Mouse (Mus musculus) neural tube, embryonic 14.5 days (tissue): ENCODE measurements around the gene Ovca2. TPM values are rescaled to one million over a fixed set of nuclear protein-coding genes. Genes with fewer than 3 reads are reported as not detected.

Experiments used
- ATAC-seq: fragments of 200-750 bp; cut with Nextera tagmentation; 2 replicates; pipeline ENCODE4 v1.8.0; 2017; ENCODE audit warnings: low read depth, mild to moderate bottlenecking, moderate TSS enrichment, moderate library complexity
- H3K27ac ChIP-seq: fragments of 300-500 bp; sonication (generic); 2 replicates; pipeline ENCODE4 v1.5.1; 2014; ENCODE audit warnings: low read depth, mild to moderate bottlenecking, control low read depth, low read length, moderate library complexity, mixed read lengths
- H3K27me3 ChIP-seq: fragments of 300-500 bp; sonication (generic); 2 replicates; pipeline ENCODE4 v1.6.1; 2014; ENCODE audit warnings: low read length; ENCODE audit not compliant: control insufficient read depth, insufficient read depth
- H3K36me3 ChIP-seq: fragments of 300-500 bp; sonication (generic); 2 replicates; pipeline ENCODE4 v1.6.1; 2014; ENCODE audit warnings: low read length, mixed read lengths; ENCODE audit not compliant: control insufficient read depth, insufficient read depth
- H3K4me1 ChIP-seq: fragments of 300-500 bp; sonication (generic); 2 replicates; pipeline ENCODE4 v1.6.1; 2014; ENCODE audit warnings: low read length; ENCODE audit not compliant: control insufficient read depth, insufficient read depth
- H3K4me2 ChIP-seq: fragments of 300-500 bp; sonication (generic); 2 replicates; pipeline ENCODE4 v1.6.1; 2014; ENCODE audit warnings: mild to moderate bottlenecking, low read depth, low read length, control low read depth
- H3K4me3 ChIP-seq: fragments of 300-500 bp; sonication (generic); 2 replicates; pipeline ENCODE4 v1.5.1; 2014; ENCODE audit warnings: low read depth, low read length, control low read depth, mixed read lengths
- H3K9ac ChIP-seq: fragments of 300-500 bp; sonication (generic); replicated peaks from 2 replicates; pipeline ENCODE4 v1.6.1; 2014; ENCODE audit warnings: low read depth, mild to moderate bottlenecking, control low read depth, low read length, mixed read lengths
- H3K9me3 ChIP-seq: fragments of 300-500 bp; sonication (generic); 2 replicates; pipeline ENCODE4 v1.6.1; 2016; ENCODE audit warnings: low read length; ENCODE audit not compliant: control insufficient read depth
- WGBS: fragments of 180-500 bp; shearing (Covaris S2); extraction: QIAGEN DNeasy Blood & Tissue Kit; methylation state at CpG from one replicate; pipeline ENCODE4 v1.1.7; 2014; 5-methylcytosine and 5-hydroxymethylcytosine counted together
- polyA plus RNA-seq: library from polyadenylated mRNA; unstranded; fragments of >200 nt; fragmentation: Nextera tagmentation; extraction: Ambion mirVana; gene quantifications from 2 replicates; pipeline ENCODE4 v1.2.1, GENCODE M21; 2014

Ovca2 gene
- polyA plus RNA-seq, 1 experiment from 2014 or later: 15.3 TPM

DNA sequence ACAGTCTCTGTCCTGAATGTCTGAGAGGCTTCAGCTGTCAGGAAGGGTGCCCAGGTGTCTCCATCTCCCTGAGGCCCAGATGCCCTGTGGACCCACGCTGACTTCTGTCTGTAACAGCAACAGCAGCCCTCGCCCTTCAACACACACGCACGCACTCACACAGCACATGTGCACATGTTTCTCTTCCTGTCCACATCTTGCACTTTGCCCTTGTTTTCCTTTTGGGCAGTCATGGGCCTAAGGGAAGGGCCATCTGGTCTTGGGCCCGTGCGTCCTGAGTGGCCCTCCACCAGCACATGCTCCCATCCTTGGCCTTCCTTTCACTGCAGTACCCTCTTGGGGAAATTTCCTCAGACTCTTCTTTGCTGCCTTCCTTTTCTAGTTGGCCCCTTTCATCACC, 15.3 kb downstream of the Ovca2 start:
- Histone ChIP-seq H3K27ac (no peak overlapping the region), H3K4me1 (peaks cover 13% of the 10 kb centered on the region), H3K4me2 (no peak overlapping the region), H3K4me3 (no peak overlapping the region), H3K36me3 (peaks cover 20% of the 10 kb centered on the region; the same call in 1 of the 2 replicates), H3K9me3 (no peaks in the 10 kb centered on the region), H3K27me3 (peaks cover 45% of the 10 kb centered on the region), H3K9ac (no peak overlapping the region)
- ATAC-seq: no peak
- WGBS: 81% methylated on average over 6 of the region's 6 CpGs

DNA sequence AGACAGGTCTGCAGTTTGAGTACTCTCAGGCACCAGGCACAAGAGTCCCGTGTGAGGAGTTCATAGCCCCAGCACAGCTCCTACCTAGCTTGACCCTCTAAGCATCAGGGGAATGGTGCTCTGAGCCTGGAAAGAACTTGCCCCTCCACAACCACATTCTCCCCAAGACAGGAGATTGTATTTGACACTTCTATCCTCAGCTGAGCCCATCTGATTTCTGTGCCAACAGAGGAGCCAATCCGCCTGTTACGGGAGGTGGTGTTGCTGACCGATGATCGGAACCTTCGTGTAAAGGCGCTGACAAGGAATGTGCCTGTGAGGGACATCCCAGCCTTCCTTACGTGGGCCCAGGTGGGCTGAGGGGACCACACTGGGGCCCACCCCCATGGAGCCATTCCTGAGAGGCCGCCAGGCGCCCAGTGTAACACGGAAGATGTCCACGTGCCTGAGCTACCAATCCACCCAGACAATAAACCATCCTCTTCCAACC, 16.0 kb downstream of the Ovca2 start:
- no peak for ATAC-seq
- Histone ChIP-seq H3K9me3 (no peaks in the 10 kb centered on the region), H3K36me3 (peaks cover 20% of the 10 kb centered on the region; the same call in 1 of the 2 replicates), H3K9ac (no peak overlapping the region), H3K4me1 (peaks cover 8% of the 10 kb centered on the region; the same call in 1 of the 2 replicates), H3K27ac (no peak overlapping the region), H3K27me3 (peaks cover 38% of the 10 kb centered on the region), H3K4me2 (no peak overlapping the region), H3K4me3 (no peak overlapping the region)
- 92% methylated on average over 12 of the region's 12 CpGs for WGBS

DNA sequence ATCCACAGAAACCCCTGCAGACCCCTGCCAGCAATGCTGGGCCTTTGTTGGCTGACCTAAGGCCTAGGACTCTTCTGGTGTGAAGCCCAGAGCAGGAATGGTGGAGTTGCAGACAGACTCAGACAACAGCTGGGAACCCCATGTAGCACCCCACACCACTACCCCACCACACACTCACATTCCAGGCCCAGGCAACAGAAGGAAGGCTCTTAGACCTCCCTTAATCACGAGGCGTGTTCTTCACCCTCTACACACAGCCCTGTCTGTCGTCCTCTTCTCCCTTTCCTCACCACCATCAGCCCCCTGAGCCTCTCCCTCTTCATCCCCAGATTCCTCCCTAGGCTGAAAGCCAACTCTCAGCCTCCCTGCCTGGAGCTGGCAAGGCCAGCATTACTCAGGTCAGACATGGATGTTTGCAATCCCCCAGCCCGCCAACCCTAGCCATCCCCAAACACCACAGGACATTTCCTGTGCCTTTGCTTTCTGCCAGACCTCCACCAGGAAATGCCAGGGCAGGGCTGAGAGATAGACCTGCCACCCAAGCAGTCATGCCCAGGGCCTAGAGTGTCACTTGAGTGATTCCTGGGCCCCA, 17.1 kb downstream of the Ovca2 start:
- no peak overlapping the region for H3K4me3 ChIP-seq
- ATAC-seq: no peak
- H3K27ac ChIP-seq: no peak overlapping the region
- peaks cover 8% of the 10 kb centered on the region for H3K4me1 ChIP-seq
- H3K9ac ChIP-seq: no peak overlapping the region
- H3K36me3 ChIP-seq: peaks cover 20% of the 10 kb centered on the region; the same call in 1 of the 2 replicates
- 73% methylated on average over 4 of the region's 4 CpGs for WGBS
- H3K4me2 ChIP-seq: no peak overlapping the region
- H3K9me3 ChIP-seq: no peaks in the 10 kb centered on the region
- peaks cover 30% of the 10 kb centered on the region for H3K27me3 ChIP-seq

DNA sequence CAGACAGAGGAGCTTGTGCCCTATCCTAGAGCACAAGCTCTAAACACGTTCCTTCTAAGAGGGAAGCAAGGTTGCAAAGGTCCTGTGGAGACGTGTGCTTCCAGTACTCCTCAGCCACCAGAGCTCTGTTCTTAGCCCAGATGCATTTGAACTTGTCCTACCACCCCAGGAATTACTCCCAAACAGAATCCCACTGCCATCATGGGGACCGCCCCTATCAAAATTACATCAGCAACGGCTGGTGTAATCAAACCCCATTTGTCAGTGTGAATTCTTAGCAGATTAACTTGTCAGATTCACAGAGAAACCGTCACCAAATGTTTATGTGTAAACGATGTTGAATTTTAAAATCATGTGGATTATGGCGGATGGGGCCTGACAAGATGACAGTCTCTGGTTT, 17.7 kb downstream of the Ovca2 start:
- WGBS: 87% methylated on average over 7 of the region's 7 CpGs
- ATAC-seq: no peak
- Histone ChIP-seq H3K4me1 (peaks cover 6% of the 10 kb centered on the region), H3K36me3 (peaks cover 20% of the 10 kb centered on the region; the same call in 1 of the 2 replicates), H3K4me3 (no peak overlapping the region), H3K9me3 (no peaks in the 10 kb centered on the region), H3K4me2 (no peak overlapping the region), H3K27ac (no peak overlapping the region), H3K9ac (no peak overlapping the region), H3K27me3 (peaks cover 27% of the 10 kb centered on the region)

DNA sequence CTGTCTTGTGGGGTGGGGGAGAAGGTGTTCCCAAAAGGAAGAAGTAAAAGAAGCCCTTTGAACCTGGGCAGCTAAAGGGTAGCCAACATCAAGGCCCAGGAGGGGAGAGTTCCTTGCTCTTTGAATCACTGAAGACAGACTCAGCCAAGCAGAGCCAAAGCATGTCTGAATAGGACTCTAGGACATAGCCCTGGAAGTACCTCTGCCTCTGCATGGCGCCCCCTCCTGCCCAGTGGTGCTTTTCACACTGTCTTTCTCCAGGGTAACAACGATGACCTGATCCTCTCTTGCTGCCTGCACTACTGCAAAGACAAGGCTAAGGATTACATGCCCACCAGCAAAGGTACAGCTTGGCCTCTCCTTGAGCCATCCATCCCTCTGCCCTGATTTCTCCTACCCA, 19.1 kb downstream of the Ovca2 start:
- Histone ChIP-seq H3K4me2 (no peak overlapping the region), H3K36me3 (peaks cover 20% of the 10 kb centered on the region; the same call in 1 of the 2 replicates), H3K4me1 (no peaks in the 10 kb centered on the region; the same call in 1 of the 2 replicates), H3K27ac (no peak overlapping the region), H3K9me3 (no peaks in the 10 kb centered on the region), H3K9ac (no peak overlapping the region), H3K27me3 (peaks cover 15% of the 10 kb centered on the region), H3K4me3 (no peak overlapping the region)
- WGBS: 64% methylated on average over 2 of the region's 2 CpGs
- no peak for ATAC-seq

DNA sequence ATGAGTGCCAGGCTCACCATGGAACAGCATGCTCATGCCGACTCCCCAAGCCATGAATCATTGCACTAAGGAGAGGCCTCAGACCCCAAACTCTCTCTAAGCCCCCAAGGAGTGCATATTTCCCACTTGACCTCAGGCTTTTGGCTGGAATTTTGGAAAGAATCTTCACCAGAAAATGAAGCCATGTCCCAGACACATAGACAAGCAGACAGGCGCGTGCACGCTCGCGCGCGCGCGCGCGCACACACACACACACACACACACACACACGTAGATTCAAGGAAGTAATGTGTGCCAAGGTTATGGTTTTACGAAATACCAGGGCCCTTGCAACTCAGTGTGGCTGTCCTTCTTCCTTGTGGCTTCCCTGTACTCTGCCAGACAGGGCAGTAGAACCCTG, 20.2 kb downstream of the Ovca2 start:
- no peak overlapping the region for H3K27ac ChIP-seq
- H3K9ac ChIP-seq: no peak overlapping the region
- H3K36me3 ChIP-seq: peaks cover 20% of the 10 kb centered on the region; the same call in 1 of the 2 replicates
- no peak for ATAC-seq
- H3K4me2 ChIP-seq: no peak overlapping the region
- peaks cover 6% of the 10 kb centered on the region; the same call in 1 of the 2 replicates for H3K27me3 ChIP-seq
- no peaks in the 10 kb centered on the region for H3K9me3 ChIP-seq
- WGBS: 94% methylated on average over 14 of the region's 14 CpGs
- H3K4me3 ChIP-seq: no peak overlapping the region
- H3K4me1 ChIP-seq: no peaks in the 10 kb centered on the region; the same call in 1 of the 2 replicates

DNA sequence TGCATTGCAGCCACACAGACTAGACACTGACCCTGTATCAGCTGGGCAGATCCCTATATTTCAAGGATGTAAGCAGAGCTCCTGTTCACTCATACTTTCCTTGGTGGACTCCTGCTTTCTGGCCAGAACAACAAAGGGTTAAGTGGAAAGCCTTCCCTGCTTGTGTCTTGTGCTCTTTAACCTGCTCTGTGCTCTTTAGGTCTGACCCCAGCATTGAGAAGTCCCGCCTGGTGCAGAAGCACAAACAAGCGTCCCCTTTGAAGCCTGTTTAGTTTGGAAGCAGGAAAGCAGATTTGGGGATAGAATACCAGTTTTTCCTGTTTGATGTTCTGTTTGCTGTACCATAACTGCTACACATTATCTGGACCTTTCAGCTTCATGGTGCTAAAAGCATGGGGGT, 20.7 kb downstream of the Ovca2 start:
- no peak overlapping the region for H3K9ac ChIP-seq
- H3K9me3 ChIP-seq: no peaks in the 10 kb centered on the region
- no peak overlapping the region for H3K4me2 ChIP-seq
- H3K4me1 ChIP-seq: no peaks in the 10 kb centered on the region; the same call in 1 of the 2 replicates
- H3K27ac ChIP-seq: no peak overlapping the region
- no peak overlapping the region for H3K4me3 ChIP-seq
- H3K27me3 ChIP-seq: peaks cover 3% of the 10 kb centered on the region; the same call in 1 of the 2 replicates
- no peak for ATAC-seq
- peaks cover 14% of the 10 kb centered on the region; the same call in 1 of the 2 replicates for H3K36me3 ChIP-seq
- 54% methylated on average over 2 of the region's 2 CpGs for WGBS

DNA sequence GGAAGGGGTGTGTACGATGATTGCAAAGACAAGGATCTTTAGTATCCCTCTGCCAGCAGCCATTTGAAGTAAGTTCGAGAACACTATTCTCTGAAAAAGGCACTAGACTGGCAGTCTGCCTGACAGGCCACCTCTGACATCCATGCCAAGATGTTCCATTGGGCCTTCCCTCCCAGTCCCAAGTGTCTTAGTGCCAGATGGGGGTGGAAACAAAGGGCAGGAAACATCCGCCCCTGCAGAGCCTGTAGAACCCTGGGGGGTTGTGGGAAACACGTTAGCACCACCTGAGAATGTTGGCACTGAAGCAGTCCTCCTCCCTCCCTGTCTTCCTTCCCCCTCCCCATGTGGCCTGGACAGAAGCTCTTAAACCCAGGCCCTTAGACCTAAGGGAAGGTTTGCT, 21.6 kb downstream of the Ovca2 start:
- Histone ChIP-seq H3K4me1 (no peaks in the 10 kb centered on the region; the same call in 1 of the 2 replicates), H3K4me2 (no peak overlapping the region), H3K36me3 (peaks cover 9% of the 10 kb centered on the region; the same call in 1 of the 2 replicates), H3K4me3 (no peak overlapping the region), H3K9me3 (no peaks in the 10 kb centered on the region), H3K27ac (peak overlapping the region; percentile 34), H3K27me3 (no peaks in the 10 kb centered on the region), H3K9ac (no peak overlapping the region)
- WGBS: 47% methylated on average over 4 of the region's 4 CpGs
- ATAC-seq: no peak

DNA sequence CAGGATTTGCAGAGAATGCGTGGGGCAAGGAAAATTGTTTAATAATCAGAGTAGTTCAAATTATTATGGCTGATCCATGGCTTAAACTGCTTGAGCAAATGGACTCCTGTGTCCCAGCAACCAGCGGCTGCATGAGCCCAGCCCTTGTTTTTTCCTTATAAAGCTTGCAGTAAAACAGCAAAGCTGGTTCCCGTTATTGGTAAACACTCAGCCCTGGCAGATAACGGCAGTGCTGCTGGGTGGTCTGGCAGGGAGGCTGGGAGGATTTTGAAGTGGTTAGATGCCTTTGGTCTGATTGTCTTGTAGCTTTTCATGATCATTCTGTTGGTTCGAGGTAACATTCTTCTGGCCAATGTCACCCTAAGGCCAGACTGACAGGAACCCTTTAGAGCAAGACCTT, 22.2 kb downstream of the Ovca2 start:
- Histone ChIP-seq H3K4me2 (no peak overlapping the region), H3K9me3 (no peaks in the 10 kb centered on the region), H3K27ac (no peak overlapping the region; the same call in 1 of the 2 replicates), H3K36me3 (peaks cover 7% of the 10 kb centered on the region; the same call in 1 of the 2 replicates), H3K4me3 (no peak overlapping the region), H3K27me3 (no peaks in the 10 kb centered on the region), H3K9ac (no peak overlapping the region), H3K4me1 (no peaks in the 10 kb centered on the region; the same call in 1 of the 2 replicates)
- WGBS: 77% methylated on average over 5 of the region's 5 CpGs
- no peak for ATAC-seq
